Mouse (Mus musculus) brown adipose tissue, adult 24 weeks (tissue): Measurements from ENCODE around the gene Igbp1b. TPM values are rescaled to one million over a fixed set of nuclear protein-coding genes. Genes with fewer than 3 reads are reported as not detected.

Experiments
- H3K27ac ChIP-seq: fragments of 200-500 bp; replicated peaks from 2 replicates; pipeline ENCODE4 v1.5.1; 2012; ENCODE audit warnings: low read depth, mild to moderate bottlenecking, low read length
- H3K4me1 ChIP-seq: fragments of 200-500 bp; 2 replicates; pipeline ENCODE4 v1.6.1; 2012; ENCODE audit warnings: low read length, mixed read lengths; ENCODE audit not compliant: control insufficient read depth, insufficient read depth, insufficient read length
- H3K4me3 ChIP-seq: fragments of 200-500 bp; 2 replicates; pipeline ENCODE4 v1.5.1; 2012; ENCODE audit warnings: low read depth, mild to moderate bottlenecking, low read length, moderate library complexity; ENCODE audit not compliant: insufficient read depth
- polyA plus RNA-seq: library from polyadenylated mRNA; stranded (reverse); fragments of >200 nt; gene quantifications from 2 replicates; pipeline ENCODE4 v1.2.4, GENCODE M21; 2012; ENCODE audit not compliant: missing spikeins, insufficient read depth, insufficient read length

Gene Igbp1b
- not detected in 2 replicates for polyA plus RNA-seq

DNA sequence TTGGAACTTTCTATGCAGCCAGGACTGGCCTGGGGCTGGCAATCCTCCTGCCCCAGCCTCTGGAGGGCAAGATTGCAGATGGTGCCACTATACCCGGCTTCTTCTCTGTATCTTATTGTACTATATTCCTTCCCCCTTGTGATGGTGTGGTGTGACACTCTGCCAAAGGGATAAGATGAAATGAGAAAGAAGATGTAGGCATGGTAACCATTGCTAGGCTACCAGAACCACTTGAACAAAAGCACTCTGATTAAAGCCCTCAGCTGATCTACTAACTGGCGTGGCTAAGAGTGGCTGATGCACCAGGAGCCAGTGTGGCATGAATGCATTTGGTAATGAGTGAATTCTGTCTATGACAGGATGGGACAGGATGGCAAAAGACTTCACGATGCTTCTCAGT, at the start of gene Igbp1b:
TSS of gene Igbp1b (minus strand) at position 29 of the 400 bp plus-strand sequence.
- Histone ChIP-seq H3K27ac (no peak within 1 kb of the TSS), H3K4me1 (no peaks in the 10 kb centered on the region), H3K4me3 (no peak within 1 kb of the TSS)

GRCm38 (mm10) chr6:138682959-138683358, 24.6 kb upstream of the Igbp1b start:
- Histone ChIP-seq H3K27ac (no peak overlapping the region), H3K4me1 (no peaks in the 10 kb centered on the region), H3K4me3 (no peak overlapping the region)

DNA sequence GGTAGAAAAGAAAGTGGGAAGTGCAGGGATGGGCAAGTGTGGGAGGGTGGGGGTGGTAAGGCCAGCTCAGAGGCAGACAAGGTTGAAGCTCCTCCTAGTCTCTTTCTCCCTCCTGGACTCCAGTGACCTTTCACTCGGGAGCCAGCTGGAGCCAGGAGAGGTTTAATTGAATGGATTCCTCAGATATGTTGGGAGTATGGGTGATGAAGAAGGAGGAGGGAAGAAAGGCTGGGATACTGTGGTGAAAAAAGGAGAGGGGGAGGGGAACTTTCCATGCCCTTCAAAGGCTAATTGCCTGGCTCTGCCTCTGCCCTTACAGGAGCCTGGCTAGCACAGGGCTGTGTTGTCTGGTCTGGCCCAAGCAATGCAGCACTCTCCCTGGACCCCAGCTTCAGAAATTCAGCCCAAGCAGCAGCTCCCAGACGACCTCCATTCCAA, 14.4 kb upstream of the Igbp1b start:
- no peaks in the 10 kb centered on the region for H3K4me1 ChIP-seq
- no peak overlapping the region for H3K27ac ChIP-seq
- H3K4me3 ChIP-seq = no peak overlapping the region

GRCm38 (mm10) chr6:138665416-138665815, 7.1 kb upstream of the Igbp1b start:
- Histone ChIP-seq H3K4me3 (no peak overlapping the region), H3K27ac (no peak overlapping the region), H3K4me1 (no peaks in the 10 kb centered on the region)

- Histone ChIP-seq H3K4me3 (no peak overlapping the region), H3K4me1 (no peaks in the 10 kb centered on the region), H3K27ac (no peak overlapping the region)
Measured at GRCm38 (mm10) chr6:138645604-138646003, 12.7 kb downstream of the Igbp1b start.

DNA sequence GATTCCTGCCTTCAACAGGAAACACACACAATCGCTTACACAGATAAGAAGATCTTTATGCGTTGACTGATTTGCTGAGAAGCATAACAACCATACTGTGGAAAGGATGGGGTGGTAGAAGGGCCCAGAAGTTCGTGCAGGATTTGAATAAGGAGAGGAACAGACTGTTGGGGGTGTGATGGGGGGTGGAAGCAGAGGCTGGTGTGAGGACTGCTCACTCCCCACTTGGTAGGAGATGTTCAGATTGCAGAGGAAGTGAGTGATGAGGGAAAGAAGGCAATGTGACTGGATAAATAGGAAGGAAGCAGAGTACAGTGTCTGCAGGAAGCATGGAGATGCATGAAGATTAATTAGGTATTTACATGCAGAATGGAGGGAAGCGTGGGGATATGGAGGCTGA, 19.0 kb downstream of the Igbp1b start:
- Histone ChIP-seq H3K27ac (no peak overlapping the region), H3K4me3 (no peak overlapping the region), H3K4me1 (no peaks in the 10 kb centered on the region)

- no peaks in the 10 kb centered on the region for H3K4me1 ChIP-seq
- no peak overlapping the region for H3K4me3 ChIP-seq
- H3K27ac ChIP-seq = no peak overlapping the region
Measured at GRCm38 (mm10) chr6:138620786-138621185, 37.6 kb downstream of the Igbp1b start.

DNA sequence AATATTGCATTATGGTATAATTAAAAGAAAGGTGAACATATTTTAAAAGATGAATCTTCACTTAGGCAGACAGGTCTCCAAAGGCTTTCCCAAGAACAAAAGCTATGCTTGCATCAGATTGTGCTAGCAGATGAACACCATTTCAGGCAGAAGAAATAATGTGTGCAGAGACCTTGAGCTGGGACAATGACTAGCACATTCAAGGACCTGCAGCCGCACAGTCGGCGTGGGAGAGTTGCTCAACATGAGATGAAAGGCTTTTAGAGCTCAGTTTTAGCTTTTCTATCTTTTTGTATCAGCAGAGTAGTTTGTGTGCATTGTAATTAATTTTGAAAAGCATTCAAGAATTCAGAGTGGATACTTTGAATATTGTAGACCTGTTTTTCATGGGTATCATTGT, 39.9 kb downstream of the Igbp1b start:
- no peak overlapping the region for H3K4me3 ChIP-seq
- no peak overlapping the region for H3K27ac ChIP-seq
- no peaks in the 10 kb centered on the region for H3K4me1 ChIP-seq

Other genes with a start within 250 kb of the Igbp1b start
- gene Lmo3, start 76.6 kb downstream of the Igbp1b start, polyA plus RNA-seq = not detected in 2 replicates